Mouse (Mus musculus) neural tube, embryonic 14.5 days (tissue): ENCODE results near the gene Cyld. TPM values are rescaled to one million over a fixed set of nuclear protein-coding genes. Genes with fewer than 3 reads are reported as not detected.
"Not testable (repeated sequence)": the region's sequence is repeated elsewhere in the genome, so short reads cannot be mapped to it uniquely, and the experiment has no call there.

ENCODE experiments used
- ATAC-seq: fragments of 200-750 bp; cut with Nextera tagmentation; 2 replicates; pipeline ENCODE4 v1.8.0; 2017; ENCODE audit warnings: low read depth, mild to moderate bottlenecking, moderate TSS enrichment, moderate library complexity
- H3K27ac ChIP-seq: fragments of 300-500 bp; sonication (generic); 2 replicates; pipeline ENCODE4 v1.5.1; 2014; ENCODE audit warnings: low read depth, mild to moderate bottlenecking, control low read depth, low read length, moderate library complexity, mixed read lengths
- H3K27me3 ChIP-seq: fragments of 300-500 bp; sonication (generic); 2 replicates; pipeline ENCODE4 v1.6.1; 2014; ENCODE audit warnings: low read length; ENCODE audit not compliant: control insufficient read depth, insufficient read depth
- H3K36me3 ChIP-seq: fragments of 300-500 bp; sonication (generic); 2 replicates; pipeline ENCODE4 v1.6.1; 2014; ENCODE audit warnings: low read length, mixed read lengths; ENCODE audit not compliant: control insufficient read depth, insufficient read depth
- H3K4me1 ChIP-seq: fragments of 300-500 bp; sonication (generic); 2 replicates; pipeline ENCODE4 v1.6.1; 2014; ENCODE audit warnings: low read length; ENCODE audit not compliant: control insufficient read depth, insufficient read depth
- H3K4me2 ChIP-seq: fragments of 300-500 bp; sonication (generic); 2 replicates; pipeline ENCODE4 v1.6.1; 2014; ENCODE audit warnings: mild to moderate bottlenecking, low read depth, low read length, control low read depth
- H3K4me3 ChIP-seq: fragments of 300-500 bp; sonication (generic); 2 replicates; pipeline ENCODE4 v1.5.1; 2014; ENCODE audit warnings: low read depth, low read length, control low read depth, mixed read lengths
- H3K9ac ChIP-seq: fragments of 300-500 bp; sonication (generic); replicated peaks from 2 replicates; pipeline ENCODE4 v1.6.1; 2014; ENCODE audit warnings: low read depth, mild to moderate bottlenecking, control low read depth, low read length, mixed read lengths
- H3K9me3 ChIP-seq: fragments of 300-500 bp; sonication (generic); 2 replicates; pipeline ENCODE4 v1.6.1; 2016; ENCODE audit warnings: low read length; ENCODE audit not compliant: control insufficient read depth
- WGBS: fragments of 180-500 bp; shearing (Covaris S2); extraction: QIAGEN DNeasy Blood & Tissue Kit; methylation state at CpG from one replicate; pipeline ENCODE4 v1.1.7; 2014; 5-methylcytosine and 5-hydroxymethylcytosine counted together
- polyA plus RNA-seq: library from polyadenylated mRNA; unstranded; fragments of >200 nt; fragmentation: Nextera tagmentation; extraction: Ambion mirVana; gene quantifications from 2 replicates; pipeline ENCODE4 v1.2.1, GENCODE M21; 2014

Cyld gene
- polyA plus RNA-seq, 1 experiment from 2014 or later: 24.3 TPM

GRCm38 (mm10) chr8:88771241-88771640 lies 74.4 kb downstream of the Cyld start:
- Histone ChIP-seq H3K27me3 (no peaks in the 10 kb centered on the region), H3K9ac (no peak overlapping the region), H3K9me3 (peaks cover 3% of the 10 kb centered on the region; the same call in 1 of the 2 replicates), H3K36me3 (no peaks in the 10 kb centered on the region), H3K4me1 (peaks cover 3% of the 10 kb centered on the region; the same call in 1 of the 2 replicates), H3K4me2 (no peak overlapping the region), H3K4me3 (no peak overlapping the region), H3K27ac (no peak overlapping the region)
- no peak for ATAC-seq
- WGBS: 81% methylated on average over 7 of the region's 7 CpGs

- ATAC-seq: no peak
- Histone ChIP-seq H3K27ac (no peak overlapping the region), H3K36me3 (no peaks in the 10 kb centered on the region), H3K9ac (no peak overlapping the region), H3K4me2 (no peak overlapping the region), H3K9me3 (peaks cover 3% of the 10 kb centered on the region; the same call in 1 of the 2 replicates), H3K4me3 (no peak overlapping the region), H3K4me1 (peaks cover 3% of the 10 kb centered on the region; the same call in 1 of the 2 replicates), H3K27me3 (no peaks in the 10 kb centered on the region)
- WGBS: 41% methylated on average over 19 of the region's 19 CpGs
These were observed 77.9 kb downstream of the Cyld start for GRCm38 (mm10) chr8:88774593-88775297.

GRCm38 (mm10) chr8:88775298-88775646 lies 78.4 kb downstream of the Cyld start:
- Histone ChIP-seq H3K9me3 (no peaks in the 10 kb centered on the region), H3K4me1 (peaks cover 3% of the 10 kb centered on the region; the same call in 1 of the 2 replicates), H3K36me3 (no peaks in the 10 kb centered on the region), H3K4me2 (no peak overlapping the region), H3K4me3 (no peak overlapping the region), H3K9ac (no peak overlapping the region), H3K27me3 (no peaks in the 10 kb centered on the region), H3K27ac (no peak overlapping the region)
- ATAC-seq: no peak
- 52% methylated on average over 7 of the region's 7 CpGs for WGBS

- H3K4me1 ChIP-seq: peaks cover 1% of the 10 kb centered on the region; the same call in 1 of the 2 replicates
- no peak for ATAC-seq
- WGBS: 87% methylated on average over 3 of the region's 3 CpGs
These were observed 83.3 kb downstream of the Cyld start for GRCm38 (mm10) chr8:88780142-88780541.

GRCm38 (mm10) chr8:88781283-88781682 lies 84.5 kb downstream of the Cyld start:
- no peaks in the 10 kb centered on the region for H3K27me3 ChIP-seq
- H3K4me1 ChIP-seq: no peaks in the 10 kb centered on the region
- 79% methylated on average over 5 of the region's 5 CpGs for WGBS
- H3K36me3 ChIP-seq: no peaks in the 10 kb centered on the region
- H3K9me3 ChIP-seq: no peaks in the 10 kb centered on the region
- H3K9ac ChIP-seq: no peak overlapping the region
- ATAC-seq: no peak
- no peak overlapping the region for H3K4me3 ChIP-seq
- no peak overlapping the region for H3K4me2 ChIP-seq
- no peak overlapping the region for H3K27ac ChIP-seq

More at GRCm38 (mm10) chr8:88780142-88780541, 83.3 kb downstream of the Cyld start:
- Histone ChIP-seq H3K9me3 (no peaks in the 10 kb centered on the region), H3K9ac (no peak overlapping the region), H3K4me3 (no peak overlapping the region), H3K4me2 (no peak overlapping the region), H3K27ac (no peak overlapping the region), H3K27me3 (no peaks in the 10 kb centered on the region), H3K36me3 (no peaks in the 10 kb centered on the region)

- WGBS: 70% methylated on average over 1 of the region's 1 CpGs
- H3K9me3 ChIP-seq: no peaks in the 10 kb centered on the region
- H3K36me3 ChIP-seq: no peaks in the 10 kb centered on the region
- ATAC-seq: no peak
- no peak overlapping the region for H3K4me2 ChIP-seq
- no peaks in the 10 kb centered on the region for H3K4me1 ChIP-seq
- H3K27ac ChIP-seq: no peak overlapping the region
- no peaks in the 10 kb centered on the region for H3K27me3 ChIP-seq
- no peak overlapping the region for H3K9ac ChIP-seq
- no peak overlapping the region for H3K4me3 ChIP-seq
These were observed 86.9 kb downstream of the Cyld start for GRCm38 (mm10) chr8:88783722-88784121.

- not testable (repeated sequence) for ATAC-seq, H3K9ac ChIP-seq, H3K4me3 ChIP-seq, H3K27me3 ChIP-seq, H3K4me1 ChIP-seq, H3K9me3 ChIP-seq, H3K4me2 ChIP-seq, H3K27ac ChIP-seq, H3K36me3 ChIP-seq
- 76% methylated on average over 3 of the region's 3 CpGs for WGBS
These were observed 91.5 kb downstream of the Cyld start for GRCm38 (mm10) chr8:88788335-88788734.

- Histone ChIP-seq H3K4me3 (no peak overlapping the region), H3K4me2 (no peak overlapping the region), H3K27me3 (no peaks in the 10 kb centered on the region), H3K9ac (no peak overlapping the region), H3K36me3 (no peaks in the 10 kb centered on the region), H3K4me1 (0 out of 2 replicates have a peak, but pooled peaks cover 7% of the 10 kb centered on the region), H3K27ac (no peak overlapping the region), H3K9me3 (no peaks in the 10 kb centered on the region)
- 76% methylated on average over 8 of the region's 8 CpGs for WGBS
- no peak for ATAC-seq
These were observed 96.0 kb downstream of the Cyld start for GRCm38 (mm10) chr8:88792691-88793323.

GRCm38 (mm10) chr8:88793324-88793722 lies 96.5 kb downstream of the Cyld start:
- Histone ChIP-seq H3K27ac (no peak overlapping the region), H3K9me3 (no peaks in the 10 kb centered on the region), H3K9ac (0 out of 2 replicates have a peak overlapping the region, but pooled peaks have one; percentile 2), H3K36me3 (no peaks in the 10 kb centered on the region), H3K4me3 (no peak overlapping the region), H3K4me1 (0 out of 2 replicates have a peak, but pooled peaks cover 7% of the 10 kb centered on the region), H3K27me3 (no peaks in the 10 kb centered on the region), H3K4me2 (0 out of 2 replicates have a peak overlapping the region, but pooled peaks have one; percentile 4)
- no peak for ATAC-seq
- 78% methylated on average over 9 of the region's 9 CpGs for WGBS
